Mouse (Mus musculus) embryonic fibroblast, embryonic 13.5 days (primary cell): ENCODE measurements around the gene Cdc14a.

ENCODE experiments used
- CTCF ChIP-seq: IDR thresholded peaks from 2 replicates; pipeline ENCODE4 v1.5.1; 2011; ENCODE audit warnings: mild to moderate bottlenecking, control low read depth, low read length, moderate library complexity, borderline replicate concordance; ENCODE audit not compliant: insufficient read depth
- POLR2A ChIP-seq: IDR thresholded peaks from 2 replicates; pipeline ENCODE4 v1.6.1; 2011; ENCODE audit warnings: low read depth, mild to moderate bottlenecking, control low read depth, low read length, moderate library complexity

DNA sequence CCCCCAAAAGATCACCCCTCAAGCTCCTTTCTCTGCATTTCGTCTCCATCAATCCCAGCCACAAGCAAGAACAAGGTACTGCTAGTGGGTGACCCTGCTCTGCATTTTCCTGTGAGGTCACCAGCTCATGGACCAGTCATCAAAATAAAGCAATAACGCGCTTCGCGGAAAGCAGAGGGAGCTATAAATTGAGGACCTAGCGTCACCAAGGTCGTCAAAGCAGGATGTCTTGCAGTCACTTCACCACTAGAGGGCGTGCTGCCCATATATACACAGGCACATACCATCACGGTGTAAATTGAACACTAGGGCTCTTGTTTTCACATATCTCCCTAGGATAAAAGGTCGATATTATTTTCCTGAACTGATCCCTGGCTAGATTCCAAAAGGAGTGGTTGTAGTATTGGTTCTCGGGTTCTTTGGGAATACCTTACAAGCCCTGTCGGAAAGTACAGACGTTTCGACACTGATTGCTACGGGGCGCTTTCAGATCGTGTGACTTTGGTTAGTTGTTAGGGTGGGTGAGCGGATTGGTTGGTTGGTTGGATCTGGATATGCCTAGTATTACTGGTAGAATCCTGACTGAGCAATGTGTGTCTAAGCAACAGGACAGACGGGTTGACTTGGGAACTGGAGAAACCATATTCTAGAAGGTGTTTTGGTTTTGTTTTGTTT is 82.7 kb downstream of the Cdc14a start:
- TF ChIP-seq POLR2A (no peak), CTCF (peak; percentile 79; the same call in 1 of the 2 replicates)
